Mouse (Mus musculus): ENCODE data around the gene Inhbc.

- no peak for TF ChIP-seq CTCF (conservative IDR thresholded peaks at IDR 0.05; ENCODE audit: insufficient read depth, insufficient read length, low read depth, low read length)
- no peak for TF ChIP-seq POLR2A (IDR thresholded peaks at IDR 0.05; ENCODE audit: low read depth, low read length)
Measured at GRCm38 (mm10) chr10:127323131-127323855, 46.9 kb downstream of the Inhbc start.
